Comparison of ENCODE assay signal across 12 mouse cellular contexts in the genomic region with DNA sequence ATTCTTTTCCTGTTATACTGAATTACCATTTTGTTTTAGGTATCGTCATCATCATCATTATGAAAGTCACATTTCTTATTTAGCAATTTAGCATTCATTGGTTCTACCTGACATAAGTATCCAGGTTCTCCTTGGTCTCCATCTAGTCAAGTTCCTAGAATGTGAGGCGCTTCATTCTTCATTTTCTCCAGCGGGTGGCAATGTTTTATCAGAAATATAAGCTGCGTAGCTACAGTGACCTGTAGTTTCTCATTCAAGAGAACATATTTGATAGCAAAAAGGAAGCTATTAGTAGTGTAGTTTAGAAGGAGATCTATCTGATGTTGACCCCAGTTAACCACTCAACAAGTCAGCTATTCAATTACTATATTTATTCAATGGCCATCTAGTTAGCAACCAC. TPM values are rescaled to one million over a fixed set of nuclear protein-coding genes. Genes with fewer than 3 reads are reported as not detected.
DNase-seq lines count a peak whose midpoint lies in the region; ATAC-seq and TF ChIP-seq lines count a peak whose summit lies in the region.
"Had no signal": no experiment of that assay in that cellular context is flagged by ENCODE, and none has a peak within 500 bp of the region (broad histone marks: within the 10 kb centered on the region; RNA-seq: fewer than 3 reads in every experiment).

No protein-coding gene starts in this region.

- TF ChIP-seq POLR2A in kidney, adult 2 months (IDR thresholded peaks at IDR 0.05; ENCODE audit: low read depth, low read length): no peak

- in situ Hi-C loops in Patski (cut with MboI; ENCODE audit: low pct_unique_long_range_greater_than_20kb): loop anchor here (5.0 kb wide), 2 partner anchors 119 to 536 kb away; partner anchors contain the start of gene Krtap28-13

- 61% methylated on average over 4 of the region's 4 CpGs for WGBS in kidney, adult 2 months
- 63% methylated on average over 4 of the region's 4 CpGs for WGBS in kidney, embryonic 16.5 days
- WGBS in liver, embryonic 11.5 days: 64% methylated on average over 4 of the region's 4 CpGs

- H3K4me3 ChIP-seq in kidney, adult 2 months (ENCODE audit: insufficient read depth, low read depth, low read length): no peak overlapping the region
- no peak overlapping the region for H3K4me3 ChIP-seq in kidney, embryonic 16.5 days (ENCODE audit: low read length)
- H3K4me3 ChIP-seq in liver, embryonic 11.5 days (ENCODE audit: low read depth, low read length): no peak overlapping the region
- H3K4me3 ChIP-seq: limb, embryonic 13.5 days had no signal

- no peaks in the 10 kb centered on the region for H3K36me3 ChIP-seq in kidney, adult 2 months (ENCODE audit: control insufficient read depth, insufficient read depth, low read length)
- H3K36me3 ChIP-seq in kidney, embryonic 16.5 days (ENCODE audit: insufficient read depth, low read length): no peaks in the 10 kb centered on the region
- no peaks in the 10 kb centered on the region for H3K36me3 ChIP-seq in liver, embryonic 11.5 days (ENCODE audit: control insufficient read depth, insufficient read depth, low read length)
- H3K36me3 ChIP-seq: limb, embryonic 13.5 days had no signal

- POLR2A ChIA-PET in Patski (lab: Charles Lee): no interaction called here

- no peaks in the 10 kb centered on the region for H3K4me1 ChIP-seq in kidney, adult 2 months (ENCODE audit: control insufficient read depth, insufficient read depth, low read length)
- H3K4me1 ChIP-seq in kidney, embryonic 16.5 days (ENCODE audit: insufficient read depth, low read length): no peaks in the 10 kb centered on the region
- H3K4me1 ChIP-seq in liver, embryonic 11.5 days (replicated peaks; ENCODE audit: control insufficient read depth, insufficient read depth, low read length): no peaks in the 10 kb centered on the region
- H3K4me1 ChIP-seq: limb, embryonic 13.5 days had no signal

- H3K4me2 ChIP-seq in kidney, embryonic 16.5 days (replicated peaks; ENCODE audit: low read depth, low read length): no peak overlapping the region
- no peak overlapping the region for H3K4me2 ChIP-seq in liver, embryonic 11.5 days
- H3K4me2 ChIP-seq: limb, embryonic 13.5 days had no signal

- no peak for TF ChIP-seq CTCF in kidney, adult 2 months (conservative IDR thresholded peaks at IDR 0.05; ENCODE audit: insufficient read depth, insufficient read length, low read depth, low read length)
- peak; percentile 54 for TF ChIP-seq CTCF in Patski (IDR thresholded peaks at IDR 0.05)

- DNase-seq in kidney, adult 2 months: peak; percentile 10
- peak; percentile 41 for DNase-seq in 3T3-L1 (ENCODE audit: low read depth, low spot score)
- no peak for DNase-seq in Patski (ENCODE audit: low read depth, low spot score)
- DNase-seq in embryo, embryonic 11.5 days (ENCODE audit: low read depth, low spot score): peak; percentile 17
- no peak for DNase-seq in T-cell, adult 2 months (ENCODE audit: low spot score)
- no peak for DNase-seq in layer of hippocampus, adult 9-11 months
- no peak for DNase-seq in liver, embryonic 11.5 days (ENCODE audit: low spot score)
- DNase-seq: gastrocnemius, postnatal 14 days; kidney, adult 8-10 months; right cerebral cortex, postnatal 25 days had no signal

- no peaks in the 10 kb centered on the region for H3K27me3 ChIP-seq in kidney, adult 2 months (replicated peaks; ENCODE audit: control insufficient read depth, insufficient read depth, low read length)
- H3K27me3 ChIP-seq in kidney, embryonic 16.5 days (ENCODE audit: insufficient read depth, low read length): no peaks in the 10 kb centered on the region
- no peaks in the 10 kb centered on the region for H3K27me3 ChIP-seq in Patski
- no peaks in the 10 kb centered on the region for H3K27me3 ChIP-seq in liver, embryonic 11.5 days (replicated peaks; ENCODE audit: control insufficient read depth, insufficient read depth, low read length)
- H3K27me3 ChIP-seq: limb, embryonic 13.5 days had no signal

- H3K27ac ChIP-seq in kidney, adult 2 months (ENCODE audit: insufficient read depth, low read depth, low read length): no peak overlapping the region
- no peak overlapping the region for H3K27ac ChIP-seq in kidney, embryonic 16.5 days (ENCODE audit: low read length)
- H3K27ac ChIP-seq in liver, embryonic 11.5 days (ENCODE audit: low read depth, low read length): no peak overlapping the region
- H3K27ac ChIP-seq: limb, embryonic 13.5 days had no signal

- ATAC-seq in kidney, embryonic 16.5 days (ENCODE audit: low FRiP score, low TSS enrichment): no peak
- ATAC-seq in Patski: no peak
- ATAC-seq in liver, embryonic 11.5 days (replicated peaks; ENCODE audit: low FRiP score): no peak

- no peaks in the 10 kb centered on the region for H3K9me3 ChIP-seq in kidney, embryonic 16.5 days (ENCODE audit: low read length)
- H3K9me3 ChIP-seq in liver, embryonic 11.5 days (ENCODE audit: control insufficient read depth, low read length): no peaks in the 10 kb centered on the region
- H3K9me3 ChIP-seq: limb, embryonic 13.5 days had no signal

- H3K9ac ChIP-seq in kidney, embryonic 16.5 days (replicated peaks; ENCODE audit: low read length): no peak overlapping the region
- H3K9ac ChIP-seq in liver, embryonic 11.5 days (ENCODE audit: low read depth, low read length): no peak overlapping the region
- H3K9ac ChIP-seq: limb, embryonic 13.5 days had no signal

- CTCF ChIA-PET in Patski (lab: Charles Lee): interaction anchor here (0.9 to 1.8 kb wide), 6 partner anchors 11 to 506 kb away, joined by 3 to 12 read pairs (median 3); no protein-coding TSS in a partner anchor

RNA-seq across cellular contexts. Expression of gene Daw1, which starts 21.9 kb away (rescaled TPM):
- polyA plus RNA-seq in kidney, adult 2 months (2012; rRNA removed): 0.39 and 0.44 TPM in 2 replicates
- polyA plus RNA-seq in kidney, embryonic 16.5 days (2015; fragmentation: Nextera tagmentation; extraction: Ambion mirVana): 0.18 and 0.44 TPM in 2 replicates
- 0.27 TPM for polyA plus RNA-seq in Patski (2021)
- not detected in 2 replicates for polyA plus RNA-seq in liver, embryonic 11.5 days (2014; fragmentation: Nextera tagmentation; extraction: Ambion mirVana)

Comparison
In these comparisons a context has a peak if more than half of its experiments do, and no peak if none do; other contexts are left out.
1. DNase-seq: peak in kidney, adult 2 months (single experiment), 3T3-L1 (single experiment) and embryo, embryonic 11.5 days (single experiment); none in Patski (single experiment), T-cell, adult 2 months (single experiment), layer of hippocampus, adult 9-11 months (single experiment) and liver, embryonic 11.5 days (single experiment).